Mouse (Mus musculus): ENCODE measurements around the gene B830017H08Rik.

The B830017H08Rik gene

DNA sequence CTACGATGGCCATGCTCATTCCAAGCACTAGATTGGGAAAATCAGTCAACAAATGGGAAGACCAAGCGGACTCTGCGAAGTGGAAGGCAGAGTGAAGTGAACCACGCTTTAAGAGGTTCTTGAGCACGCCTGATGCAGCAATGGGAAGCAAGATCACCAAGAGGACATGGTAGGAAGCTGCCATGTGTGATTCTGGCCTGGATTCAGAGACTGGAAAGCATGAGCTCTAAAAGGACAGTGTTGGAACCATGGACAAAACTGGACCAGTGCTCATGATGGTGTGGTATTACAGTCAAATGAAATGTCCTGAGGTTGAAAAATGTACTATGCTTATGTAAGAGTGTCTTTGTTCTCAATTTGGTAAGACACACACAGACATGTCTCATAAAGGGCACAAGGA lies 18.4 kb downstream of the B830017H08Rik start:
- DNase-seq (ENCODE audit: low read depth, low spot score), result peak; percentile 64

DNA sequence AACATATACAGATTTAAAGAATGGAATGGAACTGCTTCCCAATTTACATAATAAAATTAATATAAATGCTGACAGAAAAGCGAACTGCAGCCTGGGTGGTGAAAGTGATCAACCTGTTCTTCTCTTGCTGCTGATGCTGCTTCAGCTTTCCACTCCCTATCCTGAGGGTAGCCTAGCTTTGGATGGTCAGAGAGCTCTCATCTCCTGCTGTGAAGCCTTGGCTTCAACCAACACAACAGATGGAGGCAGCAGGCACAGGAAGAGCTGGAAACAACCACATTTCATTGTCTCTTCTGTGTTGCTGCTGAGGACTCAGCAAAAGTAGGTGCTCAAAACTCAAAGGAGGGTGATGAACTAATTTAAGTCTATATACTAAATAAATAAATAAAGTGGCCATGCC lies 18.9 kb downstream of the B830017H08Rik start:
- DNase-seq (ENCODE audit: low read depth, low spot score), result peak; percentile 98

DNA sequence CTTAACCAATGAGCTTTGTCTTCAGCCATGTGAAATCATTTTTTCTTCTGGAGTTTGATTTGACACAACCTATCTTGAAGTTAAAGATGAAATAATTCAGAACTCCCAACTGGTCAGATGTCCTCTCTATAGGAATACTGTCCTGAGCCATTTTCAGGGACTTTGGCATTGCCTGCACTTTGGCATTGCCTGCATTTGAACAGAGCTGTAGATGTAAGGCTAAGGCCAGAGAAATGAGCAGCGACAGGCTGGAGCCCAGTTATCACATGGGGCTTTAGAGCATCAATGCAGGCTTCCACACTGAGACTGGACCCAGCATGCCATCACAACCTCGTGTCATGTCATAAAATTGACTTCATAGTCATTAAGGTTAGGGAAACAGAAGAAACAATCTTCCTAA lies 20.3 kb downstream of the B830017H08Rik start:
- DNase-seq (ENCODE audit: low read depth, low spot score), result peak; percentile 63

DNA sequence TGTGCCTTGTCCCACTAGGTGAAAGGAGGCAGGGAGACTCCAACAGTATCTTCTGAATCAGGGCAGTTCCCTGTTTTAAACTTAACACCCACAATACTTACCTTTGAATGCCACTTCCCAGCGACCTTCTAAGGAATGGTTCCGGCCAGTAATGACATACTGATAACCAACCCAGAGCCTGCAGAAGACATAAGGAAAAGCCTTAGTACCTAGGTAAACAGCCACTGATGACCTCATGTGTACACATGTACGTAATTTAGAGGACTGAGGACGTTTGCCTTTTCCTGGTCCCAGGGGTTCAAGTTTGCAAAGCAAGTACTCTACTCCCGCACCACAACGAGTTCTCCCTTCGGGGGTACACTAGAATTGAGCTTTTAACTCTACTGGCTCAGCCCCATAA lies 24.2 kb downstream of the B830017H08Rik start:
- DNase-seq (ENCODE audit: low read depth, low spot score), result no peak

DNA sequence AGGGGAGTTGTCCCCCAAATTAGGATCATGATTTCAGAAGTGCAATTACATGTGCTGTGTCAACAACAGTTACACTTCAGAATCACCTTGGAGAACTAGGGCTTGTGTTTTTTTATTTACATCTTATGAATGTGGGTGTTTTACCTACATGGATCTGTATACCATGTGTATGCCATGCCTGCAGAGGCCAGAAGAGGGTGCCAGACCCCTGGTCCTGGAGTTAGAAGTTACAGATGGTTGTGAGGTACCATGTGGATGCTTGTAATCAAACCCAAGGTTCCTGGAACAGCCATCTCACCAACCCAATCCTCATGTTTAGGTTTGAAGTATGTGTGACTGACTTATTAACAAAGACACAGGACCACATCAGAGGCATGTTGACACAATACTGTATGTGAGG lies 25.7 kb downstream of the B830017H08Rik start:
- DNase-seq (ENCODE audit: low read depth, low spot score), result peak; percentile 70

DNA sequence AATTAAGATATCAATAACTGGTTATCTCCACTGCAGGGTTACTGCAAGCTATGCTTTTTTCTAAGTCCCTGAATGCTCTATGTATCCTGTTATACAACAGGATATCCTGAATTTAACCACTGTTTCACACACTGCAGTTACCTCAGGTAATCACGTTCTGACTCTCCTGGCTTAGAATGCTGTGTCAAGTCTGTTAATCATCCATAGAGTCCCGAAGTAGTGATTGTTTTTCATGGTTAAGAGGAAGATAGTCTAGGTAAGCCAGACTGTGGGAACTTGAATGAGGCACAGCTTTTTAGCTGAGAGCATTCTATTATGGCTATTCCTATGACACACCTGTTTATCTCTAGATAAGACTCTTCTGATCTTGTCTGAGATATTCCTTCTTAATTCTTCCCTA lies 32.4 kb downstream of the B830017H08Rik start:
- DNase-seq (ENCODE audit: low read depth, low spot score), result no peak

DNA sequence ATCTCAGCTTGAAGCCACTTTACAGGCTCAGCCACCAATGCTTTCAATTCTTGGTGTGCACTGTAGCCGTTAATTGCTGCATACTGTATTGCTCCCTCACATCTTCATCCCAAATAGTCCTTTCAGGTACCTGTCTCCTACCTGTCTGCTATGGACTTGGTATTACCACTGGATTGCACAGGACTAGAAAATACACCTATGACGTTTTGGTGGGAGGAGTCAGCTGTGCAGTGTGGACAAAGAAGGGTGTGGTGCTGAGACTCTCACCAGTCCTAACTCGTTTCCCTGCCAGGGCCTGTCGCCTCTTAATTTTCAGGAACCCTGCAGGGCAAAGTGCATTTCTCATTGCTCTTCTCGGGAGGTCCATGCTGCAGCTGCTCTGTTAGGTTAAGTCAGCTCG lies 32.8 kb downstream of the B830017H08Rik start:
- peak; percentile 51 for DNase-seq (ENCODE audit: low read depth, low spot score)

DNA sequence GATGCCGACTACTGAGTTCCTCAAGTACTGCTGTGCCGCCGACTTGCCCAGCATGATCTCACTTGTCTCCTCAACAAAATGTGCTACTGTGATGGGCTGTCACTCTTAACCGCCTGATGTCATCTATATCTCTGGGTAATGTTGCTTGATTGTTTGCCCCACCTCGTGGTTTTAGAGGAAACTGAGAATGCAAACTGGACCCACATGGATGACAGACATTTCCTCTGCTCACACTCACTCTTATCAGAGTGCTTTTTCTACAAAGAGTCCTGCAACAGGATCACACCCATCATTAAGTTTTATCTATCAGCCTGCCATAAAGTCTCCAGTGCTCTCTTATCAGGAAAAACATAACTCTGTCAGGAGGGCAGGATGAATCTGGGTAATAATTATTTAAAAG lies 38.3 kb downstream of the B830017H08Rik start:
- no peak for DNase-seq (ENCODE audit: low read depth, low spot score)

DNA sequence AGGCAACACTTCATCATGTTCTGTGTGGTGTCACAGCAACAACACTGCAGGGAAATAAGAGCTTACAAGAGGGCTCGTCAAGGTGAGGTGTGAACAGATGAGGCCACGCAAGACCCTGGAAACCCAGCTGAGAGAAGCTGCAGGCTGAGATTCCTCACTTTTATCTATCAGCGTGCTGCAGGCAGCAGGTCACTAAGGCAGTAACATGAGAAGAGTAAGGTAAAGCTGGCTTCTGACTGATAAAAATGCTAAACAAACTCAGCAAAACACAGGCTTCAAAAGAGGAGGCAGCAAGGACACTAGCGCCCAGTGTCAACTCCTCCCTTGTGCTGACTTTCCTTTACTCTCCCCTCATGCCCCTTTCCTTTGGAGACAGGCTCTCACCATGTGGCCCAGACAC lies 40.1 kb downstream of the B830017H08Rik start:
- DNase-seq (ENCODE audit: low read depth, low spot score), result no peak

DNA sequence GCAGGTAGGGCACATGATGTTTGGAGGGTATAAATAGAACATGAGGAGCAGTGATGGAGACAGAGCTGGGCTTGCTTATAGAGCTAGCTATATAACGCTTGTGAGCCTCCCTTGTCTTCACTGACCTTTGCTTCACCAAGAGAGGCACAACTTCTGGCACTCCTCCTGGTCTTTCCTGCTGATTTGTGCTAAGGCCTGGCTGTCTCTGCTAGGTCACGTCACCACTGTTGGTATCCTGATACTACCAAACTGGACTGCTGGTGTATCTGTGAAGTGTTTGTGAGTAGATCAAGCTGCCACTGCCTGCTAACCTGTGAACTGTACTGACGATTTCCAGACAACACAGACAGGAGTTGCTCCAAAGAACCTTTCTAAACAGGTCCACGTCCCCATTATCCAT lies 42.3 kb downstream of the B830017H08Rik start:
- DNase-seq (ENCODE audit: low read depth, low spot score), result peak; percentile 82

DNA sequence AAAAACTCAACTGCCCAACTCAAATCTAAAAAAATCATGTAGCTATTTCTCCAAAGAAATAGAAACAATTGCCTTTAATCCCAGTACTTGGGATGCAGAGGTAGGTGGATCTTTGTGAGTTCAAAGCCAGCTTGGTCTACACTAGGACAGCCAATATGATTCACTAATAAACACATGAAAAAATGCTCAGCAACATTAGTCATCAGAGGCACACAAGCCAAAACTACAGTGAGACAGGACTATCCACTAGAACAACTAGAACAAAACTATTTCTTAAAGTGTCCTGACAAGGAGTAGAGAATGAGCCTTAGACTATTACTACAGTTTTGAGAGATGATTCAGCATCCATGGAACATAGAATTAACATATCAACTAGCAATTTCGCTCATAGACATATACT lies 43.2 kb downstream of the B830017H08Rik start:
- no peak for DNase-seq (ENCODE audit: low read depth, low spot score)

DNA sequence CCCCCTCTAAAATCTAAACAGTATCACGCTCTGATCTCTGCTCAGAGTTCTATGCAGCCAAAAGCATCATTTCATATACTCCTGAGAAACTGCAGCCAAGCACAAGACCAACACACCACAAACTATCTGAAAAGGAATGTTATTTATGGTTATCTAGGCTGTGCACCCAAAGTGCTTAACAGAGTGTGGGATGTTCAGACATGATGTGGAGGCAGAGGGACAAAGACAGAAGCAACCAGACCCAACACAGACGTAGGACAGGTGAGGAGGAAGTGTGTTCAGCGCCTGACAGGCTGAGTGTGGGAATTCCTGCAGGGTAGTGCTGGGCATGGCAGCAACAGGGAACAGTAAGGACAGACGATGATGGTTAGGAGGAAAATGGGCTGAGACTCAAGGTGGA lies 46.6 kb downstream of the B830017H08Rik start:
- peak; percentile 69 for DNase-seq (ENCODE audit: low read depth, low spot score)

DNA sequence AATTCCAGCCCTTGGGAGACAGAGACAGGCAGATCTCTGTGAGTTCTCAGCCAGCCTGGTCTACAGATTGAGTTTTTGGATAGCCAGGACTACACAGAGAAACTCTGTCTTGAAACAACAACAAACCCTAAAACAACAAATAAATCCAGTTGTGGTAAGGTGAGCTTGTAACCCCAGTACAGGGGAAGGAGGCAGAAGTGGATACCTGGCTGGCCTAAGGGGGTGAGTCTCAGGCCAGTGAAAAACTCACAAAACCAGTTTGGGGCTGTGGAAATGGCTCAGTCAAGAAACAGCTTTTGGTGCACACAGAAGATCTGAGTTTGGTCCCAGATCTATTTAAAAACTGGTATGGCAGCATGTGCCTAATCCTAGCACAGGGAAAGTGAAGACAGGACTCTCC lies 49.3 kb downstream of the B830017H08Rik start:
- DNase-seq (ENCODE audit: low read depth, low spot score), result no peak

DNA sequence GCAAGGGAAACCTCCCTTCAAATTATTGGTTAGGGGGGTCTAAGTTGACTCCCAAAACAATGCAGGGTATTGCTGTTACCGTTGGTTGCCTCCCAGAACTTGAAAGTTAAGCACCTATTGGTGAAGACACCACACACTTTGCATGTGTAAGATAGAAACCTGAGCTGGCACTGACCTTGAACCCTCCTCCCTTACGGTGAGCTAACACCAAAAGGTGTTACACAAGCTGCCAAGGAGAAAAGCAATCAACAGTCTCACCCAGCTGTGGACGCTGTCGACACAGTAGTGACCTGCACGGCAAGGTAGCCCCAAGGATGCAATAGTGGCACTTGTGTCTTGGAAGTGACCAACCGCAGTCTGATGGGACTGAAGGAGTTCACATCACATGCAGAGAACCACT lies 51.2 kb downstream of the B830017H08Rik start:
- DNase-seq (ENCODE audit: low read depth, low spot score), result no peak
